Mouse (Mus musculus) heart, adult 2 months (tissue): ENCODE measurements around the gene B3gnt8.

ENCODE experiments used
- CTCF ChIP-seq: fragments of 200-600 bp; IDR thresholded peaks from 2 replicates; pipeline ENCODE4 v1.8.1; 2022; ENCODE audit warnings: antibody characterized with exemption, mild to moderate bottlenecking, moderate library complexity
- EP300 ChIP-seq: fragments of 200-500 bp; IDR thresholded peaks from 2 replicates; pipeline ENCODE4 v1.6.1; 2011; ENCODE audit warnings: low read depth, low read length, control low read depth; ENCODE audit not compliant: insufficient read depth

DNA sequence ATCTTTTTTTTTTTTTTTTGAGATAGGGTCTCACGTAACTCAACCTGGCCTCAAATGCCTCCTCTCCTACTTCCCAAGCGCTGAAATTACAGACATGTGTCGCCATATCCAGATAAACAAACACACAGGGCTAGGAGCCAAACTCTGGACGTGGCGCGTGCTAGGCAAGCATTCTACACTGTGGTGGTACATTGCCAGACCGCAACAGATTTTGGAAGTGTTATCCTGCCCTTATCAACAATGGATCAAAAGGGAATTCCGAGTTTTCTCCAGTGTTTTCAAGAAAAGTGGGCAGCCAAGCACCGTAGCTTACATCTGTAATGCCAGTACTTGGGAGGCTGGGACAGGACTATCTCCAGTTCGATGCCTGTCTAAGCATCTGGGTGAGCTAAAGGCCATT is 31.3 kb downstream of the B3gnt8 start:
- TF ChIP-seq EP300 (no peak), CTCF (no peak)
